Mouse (Mus musculus) megakaryocyte, embryonic 14.5 days (primary cell): ENCODE measurements at regions not wholly inside any gene's neighbourhood (a gene's known extent, or its start where the extent isn't known, plus 50 kb on each side); places are given as distances from the start of the nearest gene placed in this dataset.

Experiments used
- H3K27me3 ChIP-seq: replicated peaks from 2 replicates; pipeline ENCODE3; 2012; ENCODE audit warnings: inconsistent platforms
- H3K36me3 ChIP-seq: replicated peaks from 2 replicates; pipeline ENCODE3; 2012; ENCODE audit warnings: low read length, inconsistent platforms, mixed read lengths
- H3K4me1 ChIP-seq: 2 replicates; pipeline ENCODE4 v1.6.1; 2012; ENCODE audit warnings: inconsistent platforms
- H3K4me3 ChIP-seq: replicated peaks from 2 replicates; pipeline ENCODE3; 2012; ENCODE audit warnings: moderate library complexity, mild to moderate bottlenecking, inconsistent platforms
- H3K9me3 ChIP-seq: 2 replicates; pipeline ENCODE4 v1.6.1; 2012; ENCODE audit warnings: inconsistent platforms
- FLI1 ChIP-seq: IDR thresholded peaks from 2 replicates; pipeline ENCODE4 v1.6.1; 2012; ENCODE audit warnings: low read length, inconsistent platforms, mixed read lengths
- GATA1 ChIP-seq: IDR thresholded peaks from 3 replicates; pipeline ENCODE4 v1.6.1; 2012; ENCODE audit warnings: mixed read lengths, low read length, inconsistent platforms, borderline replicate concordance

- no peaks in the 10 kb centered on the region for H3K9me3 ChIP-seq
- TF ChIP-seq FLI1 (no peak), GATA1 (no peak)
- H3K27me3 ChIP-seq: peaks cover 67% of the 10 kb centered on the region
- H3K4me3 ChIP-seq: no peak overlapping the region
- no peaks in the 10 kb centered on the region for H3K4me1 ChIP-seq
- H3K36me3 ChIP-seq: no peaks in the 10 kb centered on the region
Observed at GRCm38 (mm10) chr15:102776218-102776850, 54.4 kb upstream of the Calcoco1 start.

- no peaks in the 10 kb centered on the region for H3K4me1 ChIP-seq
- H3K4me3 ChIP-seq: no peak overlapping the region
- H3K36me3 ChIP-seq: no peaks in the 10 kb centered on the region
- TF ChIP-seq GATA1 (no peak), FLI1 (no peak)
- no peaks in the 10 kb centered on the region for H3K9me3 ChIP-seq
- H3K27me3 ChIP-seq: peaks cover 64% of the 10 kb centered on the region
Observed at GRCm38 (mm10) chr15:102780626-102781025, 58.6 kb upstream of the Calcoco1 start.

GRCm38 (mm10) chr15:102782988-102783799, 61.2 kb upstream of the Calcoco1 start:
- H3K4me3 ChIP-seq: no peak overlapping the region
- no peak for TF ChIP-seq FLI1
- no peaks in the 10 kb centered on the region for H3K9me3 ChIP-seq
- H3K4me1 ChIP-seq: no peaks in the 10 kb centered on the region
- no peaks in the 10 kb centered on the region for H3K36me3 ChIP-seq
- peaks cover 65% of the 10 kb centered on the region for H3K27me3 ChIP-seq

GRCm38 (mm10) chr15:102785055-102785820, 63.3 kb upstream of the Calcoco1 start:
- TF ChIP-seq FLI1 (no peak), GATA1 (no peak)
- H3K4me1 ChIP-seq: no peaks in the 10 kb centered on the region
- no peaks in the 10 kb centered on the region for H3K36me3 ChIP-seq
- no peaks in the 10 kb centered on the region for H3K9me3 ChIP-seq
- H3K4me3 ChIP-seq: no peak overlapping the region
- H3K27me3 ChIP-seq: peaks cover 64% of the 10 kb centered on the region

- Histone ChIP-seq H3K4me1 (no peaks in the 10 kb centered on the region), H3K4me3 (no peak overlapping the region), H3K9me3 (peaks cover 4% of the 10 kb centered on the region; the same call in 1 of the 2 replicates), H3K27me3 (peaks cover 67% of the 10 kb centered on the region), H3K36me3 (no peaks in the 10 kb centered on the region)
- no peak for TF ChIP-seq FLI1
Observed at GRCm38 (mm10) chr15:102788846-102789518, 67.0 kb upstream of the Calcoco1 start.

- H3K36me3 ChIP-seq: no peaks in the 10 kb centered on the region
- 0 out of 2 replicates have a peak, but pooled peaks cover under 1% of the 10 kb centered on the region for H3K4me1 ChIP-seq
- no peak for TF ChIP-seq FLI1
- peaks cover 67% of the 10 kb centered on the region for H3K27me3 ChIP-seq
- peaks cover 4% of the 10 kb centered on the region; the same call in 1 of the 2 replicates for H3K9me3 ChIP-seq
- no peak overlapping the region for H3K4me3 ChIP-seq
Observed at GRCm38 (mm10) chr15:102797020-102797618, 75.1 kb upstream of the Calcoco1 start.

- Histone ChIP-seq H3K4me1 (peaks cover 3% of the 10 kb centered on the region; the same call in 1 of the 2 replicates), H3K9me3 (no peaks in the 10 kb centered on the region), H3K36me3 (no peaks in the 10 kb centered on the region), H3K4me3 (no peak overlapping the region), H3K27me3 (peaks cover 71% of the 10 kb centered on the region)
- TF ChIP-seq FLI1: no peak
- TF ChIP-seq GATA1: no peak
Observed at GRCm38 (mm10) chr15:102800049-102800448, 78.1 kb upstream of the Calcoco1 start.

- no peak for TF ChIP-seq FLI1
- TF ChIP-seq GATA1: no peak
- Histone ChIP-seq H3K4me1 (peaks cover 3% of the 10 kb centered on the region; the same call in 1 of the 2 replicates), H3K9me3 (no peaks in the 10 kb centered on the region), H3K36me3 (no peaks in the 10 kb centered on the region), H3K27me3 (peaks cover 69% of the 10 kb centered on the region), H3K4me3 (no peak overlapping the region)
Observed at GRCm38 (mm10) chr15:102802265-102802813, 80.4 kb upstream of the Calcoco1 start.

GRCm38 (mm10) chr15:102807353-102807752, 85.4 kb upstream of the Calcoco1 start:
- TF ChIP-seq GATA1 (no peak), FLI1 (no peak)
- H3K27me3 ChIP-seq: peaks cover 67% of the 10 kb centered on the region
- H3K36me3 ChIP-seq: no peaks in the 10 kb centered on the region
- H3K4me1 ChIP-seq: peaks cover under 1% of the 10 kb centered on the region; the same call in 1 of the 2 replicates
- H3K9me3 ChIP-seq: no peaks in the 10 kb centered on the region
- no peak overlapping the region for H3K4me3 ChIP-seq
